Mouse (Mus musculus): ENCODE measurements at regions not wholly inside any gene's neighbourhood (a gene's known extent, or its start where the extent isn't known, plus 50 kb on each side); places are given as distances from the start of the nearest gene placed in this dataset.
A peak's percentile ranks its signal among the peaks of the same experiment; 100 is the strongest.

GRCm38 (mm10) chr14:86070313-86071100 is 1070.5 kb downstream of the Diaph3 start:
- Histone ChIP-seq H3K4me2 (ENCODE audit: low read depth, low read length, severe bottlenecking) (no peak overlapping the region), H3K9ac (ENCODE audit: low read length) (no peak overlapping the region), H3K36me3 (ENCODE audit: control insufficient read depth, insufficient read depth, low read length) (no peaks in the 10 kb centered on the region), H3K27me3 (ENCODE audit: control insufficient read depth, insufficient read depth, low read length) (no peaks in the 10 kb centered on the region), H3K4me3 (ENCODE audit: low read depth, low read length) (no peak overlapping the region), H3K27ac (ENCODE audit: low read depth, low read length) (no peak overlapping the region), H3K4me1 (replicated peaks; ENCODE audit: control insufficient read depth, insufficient read depth, low read length) (no peaks in the 10 kb centered on the region), H3K9me3 (ENCODE audit: control insufficient read depth, low read length) (no peaks in the 10 kb centered on the region)
- WGBS = 82% methylated on average over 6 of the region's 6 CpGs
- DNase-seq (ENCODE audit: low spot score) (no peak), ATAC-seq (replicated peaks; ENCODE audit: low FRiP score) (no peak)

GRCm38 (mm10) chr14:86069329-86069728 is 1071.7 kb downstream of the Diaph3 start:
- Histone ChIP-seq H3K36me3 (ENCODE audit: control insufficient read depth, insufficient read depth, low read length) (no peaks in the 10 kb centered on the region), H3K27me3 (ENCODE audit: control insufficient read depth, insufficient read depth, low read length) (no peaks in the 10 kb centered on the region), H3K9me3 (ENCODE audit: control insufficient read depth, low read length) (no peaks in the 10 kb centered on the region), H3K4me2 (ENCODE audit: low read depth, low read length, severe bottlenecking) (no peak overlapping the region), H3K4me3 (ENCODE audit: low read depth, low read length) (no peak overlapping the region), H3K4me1 (replicated peaks; ENCODE audit: control insufficient read depth, insufficient read depth, low read length) (no peaks in the 10 kb centered on the region), H3K27ac (ENCODE audit: low read depth, low read length) (no peak overlapping the region), H3K9ac (ENCODE audit: low read length) (no peak overlapping the region)
- no peak for ATAC-seq (replicated peaks; ENCODE audit: low FRiP score)
- 50% methylated on average over 1 of the region's 1 CpGs for WGBS
- no peak for DNase-seq (ENCODE audit: low spot score)

GRCm38 (mm10) chr14:86067743-86068142 is 1073.3 kb downstream of the Diaph3 start:
- no peak overlapping the region for H3K4me2 ChIP-seq (ENCODE audit: low read depth, low read length, severe bottlenecking)
- no peak overlapping the region for H3K27ac ChIP-seq (ENCODE audit: low read depth, low read length)
- no peaks in the 10 kb centered on the region for H3K9me3 ChIP-seq (ENCODE audit: control insufficient read depth, low read length)
- no peaks in the 10 kb centered on the region for H3K36me3 ChIP-seq (ENCODE audit: control insufficient read depth, insufficient read depth, low read length)
- H3K9ac ChIP-seq (ENCODE audit: low read length) = no peak overlapping the region
- 96% methylated on average over 1 of the region's 1 CpGs for WGBS
- 0 out of 2 replicates have a peak, but pooled peaks cover 2% of the 10 kb centered on the region for H3K4me1 ChIP-seq (replicated peaks; ENCODE audit: control insufficient read depth, insufficient read depth, low read length)
- DNase-seq (ENCODE audit: low spot score) (no peak), ATAC-seq (replicated peaks; ENCODE audit: low FRiP score) (no peak)
- H3K27me3 ChIP-seq (ENCODE audit: control insufficient read depth, insufficient read depth, low read length) = no peaks in the 10 kb centered on the region
- H3K4me3 ChIP-seq (ENCODE audit: low read depth, low read length) = no peak overlapping the region

GRCm38 (mm10) chr14:86063620-86063943 is 1077.5 kb downstream of the Diaph3 start:
- 27% methylated on average over 3 of the region's 3 CpGs for WGBS
- Histone ChIP-seq H3K27me3 (ENCODE audit: control insufficient read depth, insufficient read depth, low read length) (no peaks in the 10 kb centered on the region), H3K4me2 (ENCODE audit: low read depth, low read length, severe bottlenecking) (no peak overlapping the region), H3K4me1 (replicated peaks; ENCODE audit: control insufficient read depth, insufficient read depth, low read length) (0 out of 2 replicates have a peak, but pooled peaks cover 2% of the 10 kb centered on the region), H3K36me3 (ENCODE audit: control insufficient read depth, insufficient read depth, low read length) (no peaks in the 10 kb centered on the region), H3K9ac (ENCODE audit: low read length) (no peak overlapping the region), H3K9me3 (ENCODE audit: control insufficient read depth, low read length) (no peaks in the 10 kb centered on the region), H3K4me3 (ENCODE audit: low read depth, low read length) (no peak overlapping the region), H3K27ac (ENCODE audit: low read depth, low read length) (no peak overlapping the region)
- DNase-seq (ENCODE audit: low spot score) = no peak
- ATAC-seq (replicated peaks; ENCODE audit: low FRiP score) = peak; percentile 45; the same call in 1 of the 2 replicates

- Histone ChIP-seq H3K4me3 (ENCODE audit: low read depth, low read length) (no peak overlapping the region), H3K4me2 (ENCODE audit: low read depth, low read length, severe bottlenecking) (no peak overlapping the region), H3K27me3 (ENCODE audit: control insufficient read depth, insufficient read depth, low read length) (no peaks in the 10 kb centered on the region), H3K4me1 (replicated peaks; ENCODE audit: control insufficient read depth, insufficient read depth, low read length) (0 out of 2 replicates have a peak, but pooled peaks cover 2% of the 10 kb centered on the region), H3K27ac (ENCODE audit: low read depth, low read length) (no peak overlapping the region), H3K36me3 (ENCODE audit: control insufficient read depth, insufficient read depth, low read length) (no peaks in the 10 kb centered on the region), H3K9ac (ENCODE audit: low read length) (no peak overlapping the region), H3K9me3 (ENCODE audit: control insufficient read depth, low read length) (no peaks in the 10 kb centered on the region)
- peak; percentile 63; the same call in 1 of the 2 replicates for ATAC-seq (replicated peaks; ENCODE audit: low FRiP score)
- 57% methylated on average over 11 of the region's 11 CpGs for WGBS
- no peak for DNase-seq (ENCODE audit: low spot score)
Observed at GRCm38 (mm10) chr14:86062885-86063619, 1078.0 kb downstream of the Diaph3 start.

- Histone ChIP-seq H3K9ac (ENCODE audit: low read length) (no peak overlapping the region), H3K27ac (ENCODE audit: low read depth, low read length) (no peak overlapping the region), H3K27me3 (ENCODE audit: control insufficient read depth, insufficient read depth, low read length) (no peaks in the 10 kb centered on the region), H3K36me3 (ENCODE audit: control insufficient read depth, insufficient read depth, low read length) (no peaks in the 10 kb centered on the region), H3K4me3 (ENCODE audit: low read depth, low read length) (no peak overlapping the region), H3K4me1 (replicated peaks; ENCODE audit: control insufficient read depth, insufficient read depth, low read length) (no peaks in the 10 kb centered on the region), H3K9me3 (ENCODE audit: control insufficient read depth, low read length) (no peaks in the 10 kb centered on the region), H3K4me2 (ENCODE audit: low read depth, low read length, severe bottlenecking) (no peak overlapping the region)
- WGBS = 87% methylated on average over 4 of the region's 4 CpGs
- ATAC-seq (replicated peaks; ENCODE audit: low FRiP score) (no peak), DNase-seq (ENCODE audit: low spot score) (no peak)
Observed at GRCm38 (mm10) chr14:86056991-86057390, 1084.0 kb downstream of the Diaph3 start.

GRCm38 (mm10) chr14:86054668-86055067 is 1086.4 kb downstream of the Diaph3 start:
- H3K4me2 ChIP-seq (ENCODE audit: low read depth, low read length, severe bottlenecking) = no peak overlapping the region
- no peaks in the 10 kb centered on the region for H3K36me3 ChIP-seq (ENCODE audit: control insufficient read depth, insufficient read depth, low read length)
- DNase-seq (ENCODE audit: low spot score) = no peak
- H3K4me1 ChIP-seq (replicated peaks; ENCODE audit: control insufficient read depth, insufficient read depth, low read length) = no peaks in the 10 kb centered on the region
- H3K4me3 ChIP-seq (ENCODE audit: low read depth, low read length) = no peak overlapping the region
- H3K9ac ChIP-seq (ENCODE audit: low read length) = no peak overlapping the region
- no peak for ATAC-seq (replicated peaks; ENCODE audit: low FRiP score)
- no peaks in the 10 kb centered on the region for H3K9me3 ChIP-seq (ENCODE audit: control insufficient read depth, low read length)
- no peaks in the 10 kb centered on the region for H3K27me3 ChIP-seq (ENCODE audit: control insufficient read depth, insufficient read depth, low read length)
- no peak overlapping the region for H3K27ac ChIP-seq (ENCODE audit: low read depth, low read length)
- 87% methylated on average over 1 of the region's 1 CpGs for WGBS

GRCm38 (mm10) chr14:86029401-86029800 is 1111.6 kb downstream of the Diaph3 start:
- no peaks in the 10 kb centered on the region for H3K36me3 ChIP-seq (ENCODE audit: control insufficient read depth, insufficient read depth, low read length)
- DNase-seq (ENCODE audit: low spot score) (no peak), ATAC-seq (replicated peaks; ENCODE audit: low FRiP score) (no peak)
- H3K4me2 ChIP-seq (ENCODE audit: low read depth, low read length, severe bottlenecking) = no peak overlapping the region
- no peak overlapping the region for H3K4me3 ChIP-seq (ENCODE audit: low read depth, low read length)
- H3K9me3 ChIP-seq (ENCODE audit: control insufficient read depth, low read length) = no peaks in the 10 kb centered on the region
- no peak overlapping the region for H3K9ac ChIP-seq (ENCODE audit: low read length)
- H3K27me3 ChIP-seq (ENCODE audit: control insufficient read depth, insufficient read depth, low read length) = no peaks in the 10 kb centered on the region
- H3K27ac ChIP-seq (ENCODE audit: low read depth, low read length) = no peak overlapping the region
- H3K4me1 ChIP-seq (replicated peaks; ENCODE audit: control insufficient read depth, insufficient read depth, low read length) = no peaks in the 10 kb centered on the region
